Mouse (Mus musculus): ENCODE measurements around the gene Fam234b. TPM values are rescaled to one million over a fixed set of nuclear protein-coding genes. Genes with fewer than 3 reads are reported as not detected.

Fam234b gene
- polyA plus RNA-seq, 1 experiment, result 357 TPM

- 81% methylated on average over 8 of the region's 8 CpGs for WGBS
- Histone ChIP-seq H3K27ac (ENCODE audit: insufficient read depth, low read depth, low read length) (no peak overlapping the region), H3K4me3 (ENCODE audit: insufficient read depth, low read depth, low read length) (no peak overlapping the region), H3K4me1 (ENCODE audit: control insufficient read depth, insufficient read depth, low read length) (peaks cover 5% of the 10 kb centered on the region; the same call in 1 of the 2 replicates)
- TF ChIP-seq POLR2A (IDR thresholded peaks at IDR 0.05; ENCODE audit: insufficient read depth, low read depth, low read length), result no peak
These were observed 47.8 kb downstream of the Fam234b start for GRCm38 (mm10) chr6:135245586-135245985.

DNA sequence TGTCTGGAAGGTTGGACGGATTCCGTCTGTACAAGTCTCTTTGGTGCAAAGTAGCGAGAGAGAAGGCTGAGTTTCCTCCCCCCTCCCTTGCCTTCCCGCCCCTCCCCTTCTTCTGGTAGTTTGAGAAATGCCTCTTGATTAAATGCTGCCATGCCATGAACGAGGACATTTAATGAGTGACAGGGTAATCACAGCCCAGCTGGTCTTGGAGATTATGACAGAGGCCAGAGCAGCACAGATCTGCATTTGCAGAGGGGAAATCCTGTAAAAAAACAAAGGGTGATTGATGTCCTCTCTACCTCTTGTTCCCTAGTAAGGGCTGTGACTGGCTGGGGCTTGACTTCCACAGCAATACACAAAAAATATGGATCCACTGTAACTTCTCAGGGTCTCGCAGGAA is 50.1 kb downstream of the Fam234b start:
- no peak overlapping the region for H3K4me3 ChIP-seq (ENCODE audit: insufficient read depth, low read depth, low read length)
- no peak overlapping the region for H3K27ac ChIP-seq (ENCODE audit: insufficient read depth, low read depth, low read length)
- peaks cover 17% of the 10 kb centered on the region for H3K4me1 ChIP-seq (ENCODE audit: control insufficient read depth, insufficient read depth, low read length)
- 65% methylated on average over 6 of the region's 6 CpGs for WGBS
- TF ChIP-seq CTCF (IDR thresholded peaks at IDR 0.05; ENCODE audit: insufficient read depth, low read depth, low read length), result no peak
- no peak for TF ChIP-seq POLR2A (IDR thresholded peaks at IDR 0.05; ENCODE audit: insufficient read depth, low read depth, low read length)

- WGBS, result 20% methylated on average over 19 of the region's 19 CpGs
- TF ChIP-seq CTCF (IDR thresholded peaks at IDR 0.05; ENCODE audit: insufficient read depth, low read depth, low read length) (peak; percentile 46; the same call in 1 of the 2 replicates), POLR2A (IDR thresholded peaks at IDR 0.05; ENCODE audit: insufficient read depth, low read depth, low read length) (no peak)
- Histone ChIP-seq H3K27ac (ENCODE audit: insufficient read depth, low read depth, low read length) (no peak overlapping the region), H3K4me3 (ENCODE audit: insufficient read depth, low read depth, low read length) (no peak overlapping the region), H3K4me1 (ENCODE audit: control insufficient read depth, insufficient read depth, low read length) (peaks cover 19% of the 10 kb centered on the region)
These were observed 52.2 kb downstream of the Fam234b start for GRCm38 (mm10) chr6:135249846-135250531.

DNA sequence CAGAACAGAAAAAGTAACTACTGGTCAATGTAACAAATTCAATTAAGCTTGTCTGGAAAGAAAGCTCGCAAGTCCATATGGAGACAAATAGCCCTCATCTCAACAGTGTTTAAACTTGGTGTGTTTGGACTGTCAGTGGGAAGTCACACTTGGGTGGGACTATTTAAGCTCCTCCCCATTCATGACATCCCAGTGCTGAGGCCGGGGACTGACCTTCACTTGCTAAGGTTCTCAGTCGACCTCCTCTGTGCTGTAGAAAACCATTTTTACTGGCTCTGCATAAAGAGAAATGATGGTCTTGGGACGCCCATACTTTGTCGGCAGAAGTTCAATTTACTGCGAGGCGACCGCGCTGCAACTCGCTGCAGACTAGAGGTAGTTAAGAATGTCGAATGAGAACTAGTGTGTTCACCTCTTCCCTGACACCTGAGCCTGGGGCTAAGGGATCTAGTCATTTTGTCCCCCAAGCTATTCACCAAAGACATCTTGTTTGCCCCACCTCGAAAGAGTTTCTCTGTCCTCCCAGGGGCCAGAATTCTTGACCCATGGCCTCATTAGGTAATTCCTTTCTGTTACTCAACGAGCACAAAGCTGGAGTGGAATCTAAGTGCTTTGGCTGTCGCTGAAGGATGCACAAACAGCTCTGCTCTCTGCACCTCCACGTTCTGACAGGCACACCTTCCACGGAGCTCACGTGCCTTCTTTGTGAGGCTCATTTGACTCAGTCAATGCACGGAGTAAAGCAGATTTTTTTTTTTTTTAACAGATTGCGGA is 53.3 kb downstream of the Fam234b start:
- TF ChIP-seq CTCF (IDR thresholded peaks at IDR 0.05; ENCODE audit: insufficient read depth, low read depth, low read length) (no peak), POLR2A (IDR thresholded peaks at IDR 0.05; ENCODE audit: insufficient read depth, low read depth, low read length) (no peak)
- WGBS, result 85% methylated on average over 19 of the region's 19 CpGs
- Histone ChIP-seq H3K4me1 (ENCODE audit: control insufficient read depth, insufficient read depth, low read length) (peaks cover 19% of the 10 kb centered on the region), H3K27ac (ENCODE audit: insufficient read depth, low read depth, low read length) (no peak overlapping the region), H3K4me3 (ENCODE audit: insufficient read depth, low read depth, low read length) (no peak overlapping the region)

- TF ChIP-seq CTCF (IDR thresholded peaks at IDR 0.05; ENCODE audit: insufficient read depth, low read depth, low read length) (no peak), POLR2A (IDR thresholded peaks at IDR 0.05; ENCODE audit: insufficient read depth, low read depth, low read length) (no peak)
- Histone ChIP-seq H3K4me1 (ENCODE audit: control insufficient read depth, insufficient read depth, low read length) (peaks cover 19% of the 10 kb centered on the region), H3K4me3 (ENCODE audit: insufficient read depth, low read depth, low read length) (no peak overlapping the region), H3K27ac (ENCODE audit: insufficient read depth, low read depth, low read length) (no peak overlapping the region)
- WGBS, result 55% methylated on average over 24 of the region's 24 CpGs
These were observed 54.3 kb downstream of the Fam234b start for GRCm38 (mm10) chr6:135251849-135252727.

GRCm38 (mm10) chr6:135252728-135253077 is 54.9 kb downstream of the Fam234b start:
- TF ChIP-seq CTCF (IDR thresholded peaks at IDR 0.05; ENCODE audit: insufficient read depth, low read depth, low read length) (no peak), POLR2A (IDR thresholded peaks at IDR 0.05; ENCODE audit: insufficient read depth, low read depth, low read length) (no peak)
- 10% methylated on average over 16 of the region's 16 CpGs for WGBS
- Histone ChIP-seq H3K4me3 (ENCODE audit: insufficient read depth, low read depth, low read length) (no peak overlapping the region), H3K4me1 (ENCODE audit: control insufficient read depth, insufficient read depth, low read length) (peaks cover 19% of the 10 kb centered on the region), H3K27ac (ENCODE audit: insufficient read depth, low read depth, low read length) (no peak overlapping the region)

- Histone ChIP-seq H3K4me1 (ENCODE audit: control insufficient read depth, insufficient read depth, low read length) (peaks cover 19% of the 10 kb centered on the region), H3K27ac (ENCODE audit: insufficient read depth, low read depth, low read length) (no peak within 1 kb of the TSS), H3K4me3 (ENCODE audit: insufficient read depth, low read depth, low read length) (no peak within 1 kb of the TSS)
- WGBS, result 85% methylated on average over 7 of the region's 7 CpGs
- TF ChIP-seq POLR2A (IDR thresholded peaks at IDR 0.05; ENCODE audit: insufficient read depth, low read depth, low read length) (no peak), CTCF (IDR thresholded peaks at IDR 0.05; ENCODE audit: insufficient read depth, low read depth, low read length) (no peak)
These were observed 56.4 kb downstream of the Fam234b start, which contains the start of gene Gsg1 for GRCm38 (mm10) chr6:135254153-135254552. Gsg1 (minus strand) TSS chr6:135254351.

DNA sequence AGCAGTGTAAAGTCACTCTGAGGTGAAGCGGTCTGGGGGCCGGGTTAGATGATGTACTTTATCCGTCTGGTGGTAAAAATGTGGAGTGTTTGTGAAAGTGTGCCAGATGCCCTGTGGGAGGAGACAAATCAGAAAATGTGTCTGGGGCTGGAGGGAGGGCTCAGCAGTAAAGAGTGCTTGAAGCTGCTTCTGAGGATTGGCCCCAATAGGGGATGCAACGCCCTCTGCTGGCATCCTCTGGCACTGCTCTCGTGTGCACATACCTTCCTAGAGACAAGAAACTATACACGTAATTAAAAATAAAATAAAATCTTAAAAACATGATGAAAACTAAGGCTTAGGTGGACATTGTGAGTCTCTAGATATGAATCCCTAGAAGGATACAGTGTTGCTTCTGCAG is 62.7 kb downstream of the Fam234b start:
- 95% methylated on average over 6 of the region's 6 CpGs for WGBS
- no peak for TF ChIP-seq CTCF (IDR thresholded peaks at IDR 0.05; ENCODE audit: insufficient read depth, low read depth, low read length)
- no peak for TF ChIP-seq POLR2A (IDR thresholded peaks at IDR 0.05; ENCODE audit: insufficient read depth, low read depth, low read length)
- no peak overlapping the region for H3K4me3 ChIP-seq (ENCODE audit: insufficient read depth, low read depth, low read length)
- no peak overlapping the region for H3K27ac ChIP-seq (ENCODE audit: insufficient read depth, low read depth, low read length)
- no peaks in the 10 kb centered on the region for H3K4me1 ChIP-seq (ENCODE audit: control insufficient read depth, insufficient read depth, low read length)
